Mouse (Mus musculus) midbrain, embryonic 16.5 days (tissue): ENCODE measurements at regions not wholly inside any gene's neighbourhood (a gene's known extent, or its start where the extent isn't known, plus 50 kb on each side); places are given as distances from the start of the nearest gene placed in this dataset.

Experiments used
- ATAC-seq: fragments of 200-750 bp; cut with Nextera tagmentation; 2 replicates; pipeline ENCODE4 v1.8.0; 2017; ENCODE audit warnings: moderate TSS enrichment
- H3K27ac ChIP-seq: fragments of 300-500 bp; sonication (generic); 2 replicates; pipeline ENCODE4 v1.5.1; 2014; ENCODE audit warnings: mild to moderate bottlenecking, low read length, mixed read lengths
- H3K27me3 ChIP-seq: fragments of 300-500 bp; sonication (generic); 2 replicates; pipeline ENCODE4 v1.6.1; 2014; ENCODE audit warnings: low read depth, low read length, mixed read lengths; ENCODE audit not compliant: control insufficient read depth, insufficient read depth
- H3K36me3 ChIP-seq: fragments of 300-500 bp; sonication (generic); 2 replicates; pipeline ENCODE4 v1.6.1; 2014; ENCODE audit warnings: mild to moderate bottlenecking, low read length, moderate library complexity, mixed read lengths; ENCODE audit not compliant: control insufficient read depth, insufficient read depth
- H3K4me1 ChIP-seq: fragments of 300-500 bp; sonication (generic); 2 replicates; pipeline ENCODE4 v1.6.1; 2014; ENCODE audit warnings: mild to moderate bottlenecking, low read length, mixed read lengths; ENCODE audit not compliant: control insufficient read depth, insufficient read depth
- H3K4me2 ChIP-seq: fragments of 300-500 bp; sonication (generic); 2 replicates; pipeline ENCODE4 v1.6.1; 2014; ENCODE audit warnings: mild to moderate bottlenecking, low read length, mixed read lengths
- H3K4me3 ChIP-seq: fragments of 300-500 bp; sonication (generic); 2 replicates; pipeline ENCODE4 v1.5.1; 2014; ENCODE audit warnings: low read depth, mild to moderate bottlenecking, low read length, moderate library complexity, mixed read lengths
- H3K9ac ChIP-seq: fragments of 300-500 bp; sonication (generic); 2 replicates; pipeline ENCODE4 v1.6.1; 2014; ENCODE audit warnings: low read depth, low read length, mixed read lengths
- H3K9me3 ChIP-seq: fragments of 300-500 bp; sonication (generic); replicated peaks from 2 replicates; pipeline ENCODE4 v1.6.1; 2014; ENCODE audit warnings: mild to moderate bottlenecking, low read length, mixed read lengths; ENCODE audit not compliant: control insufficient read depth, poor library complexity, severe bottlenecking
- WGBS: fragments of 180-500 bp; shearing (Covaris S2); extraction: QIAGEN DNeasy Blood & Tissue Kit; methylation state at CpG from one replicate; pipeline ENCODE4 v1.1.7; 2014; 5-methylcytosine and 5-hydroxymethylcytosine counted together

GRCm38 (mm10) chr2:133438018-133438417, 113.9 kb upstream of the Bmp2 start:
- 0 out of 2 replicates have a peak, but pooled peaks cover 2% of the 10 kb centered on the region for H3K4me1 ChIP-seq
- peak overlapping the region; percentile 45 for H3K4me2 ChIP-seq
- no peaks in the 10 kb centered on the region for H3K9me3 ChIP-seq
- no peak overlapping the region for H3K4me3 ChIP-seq
- no peaks in the 10 kb centered on the region for H3K36me3 ChIP-seq
- no peak overlapping the region for H3K27ac ChIP-seq
- 62% methylated on average over 4 of the region's 4 CpGs for WGBS
- ATAC-seq: no peak
- no peaks in the 10 kb centered on the region for H3K27me3 ChIP-seq
- no peak overlapping the region for H3K9ac ChIP-seq

- no peaks in the 10 kb centered on the region for H3K27me3 ChIP-seq
- ATAC-seq: no peak
- H3K9me3 ChIP-seq: no peaks in the 10 kb centered on the region
- no peaks in the 10 kb centered on the region for H3K4me1 ChIP-seq
- no peak overlapping the region for H3K27ac ChIP-seq
- H3K36me3 ChIP-seq: no peaks in the 10 kb centered on the region
- 88% methylated on average over 4 of the region's 4 CpGs for WGBS
- H3K9ac ChIP-seq: no peak overlapping the region
- no peak overlapping the region for H3K4me2 ChIP-seq
- H3K4me3 ChIP-seq: no peak overlapping the region
Observed at GRCm38 (mm10) chr2:133443024-133443423, 108.9 kb upstream of the Bmp2 start.

- no peaks in the 10 kb centered on the region for H3K9me3 ChIP-seq
- H3K36me3 ChIP-seq: no peaks in the 10 kb centered on the region
- ATAC-seq: no peak
- no peaks in the 10 kb centered on the region for H3K4me1 ChIP-seq
- no peak overlapping the region for H3K9ac ChIP-seq
- 87% methylated on average over 2 of the region's 2 CpGs for WGBS
- no peak overlapping the region for H3K4me2 ChIP-seq
- no peak overlapping the region for H3K27ac ChIP-seq
- no peaks in the 10 kb centered on the region for H3K27me3 ChIP-seq
- H3K4me3 ChIP-seq: no peak overlapping the region
Observed at GRCm38 (mm10) chr2:133443490-133443889, 108.5 kb upstream of the Bmp2 start.

GRCm38 (mm10) chr2:133452947-133453346, 99.0 kb upstream of the Bmp2 start:
- 93% methylated on average over 6 of the region's 6 CpGs for WGBS
- H3K27ac ChIP-seq: no peak overlapping the region

GRCm38 (mm10) chr2:133455484-133456170, 96.3 kb upstream of the Bmp2 start:
- Histone ChIP-seq H3K9me3 (no peaks in the 10 kb centered on the region), H3K27ac (no peak overlapping the region), H3K4me1 (no peaks in the 10 kb centered on the region), H3K4me2 (no peak overlapping the region), H3K36me3 (no peaks in the 10 kb centered on the region), H3K27me3 (no peaks in the 10 kb centered on the region), H3K9ac (no peak overlapping the region), H3K4me3 (no peak overlapping the region)
- 80% methylated on average over 7 of the region's 7 CpGs for WGBS
- ATAC-seq: no peak

More at GRCm38 (mm10) chr2:133452947-133453346, 99.0 kb upstream of the Bmp2 start:
- ATAC-seq: no peak
- no peak overlapping the region for H3K4me2 ChIP-seq
- H3K36me3 ChIP-seq: no peaks in the 10 kb centered on the region
- H3K27me3 ChIP-seq: no peaks in the 10 kb centered on the region
- no peaks in the 10 kb centered on the region for H3K9me3 ChIP-seq
- H3K9ac ChIP-seq: no peak overlapping the region
- H3K4me1 ChIP-seq: no peaks in the 10 kb centered on the region
- no peak overlapping the region for H3K4me3 ChIP-seq

- H3K9me3 ChIP-seq: no peaks in the 10 kb centered on the region
- WGBS: 95% methylated on average over 2 of the region's 2 CpGs
- no peaks in the 10 kb centered on the region for H3K27me3 ChIP-seq
- no peak overlapping the region for H3K4me2 ChIP-seq
- no peaks in the 10 kb centered on the region for H3K36me3 ChIP-seq
- H3K9ac ChIP-seq: no peak overlapping the region
- no peak for ATAC-seq
- H3K4me3 ChIP-seq: no peak overlapping the region
- H3K27ac ChIP-seq: no peak overlapping the region
- no peaks in the 10 kb centered on the region for H3K4me1 ChIP-seq
Observed at GRCm38 (mm10) chr2:133456785-133457184, 95.2 kb upstream of the Bmp2 start.

GRCm38 (mm10) chr2:133458735-133459134, 93.2 kb upstream of the Bmp2 start:
- no peaks in the 10 kb centered on the region for H3K4me1 ChIP-seq
- no peak overlapping the region for H3K4me3 ChIP-seq
- ATAC-seq: no peak
- no peaks in the 10 kb centered on the region for H3K36me3 ChIP-seq
- H3K27ac ChIP-seq: no peak overlapping the region
- H3K4me2 ChIP-seq: no peak overlapping the region
- no peak overlapping the region for H3K9ac ChIP-seq
- 63% methylated on average over 2 of the region's 2 CpGs for WGBS
- H3K27me3 ChIP-seq: no peaks in the 10 kb centered on the region
- 0 out of 2 replicates have a peak, but pooled peaks cover 2% of the 10 kb centered on the region for H3K9me3 ChIP-seq

GRCm38 (mm10) chr2:133460814-133461213, 91.1 kb upstream of the Bmp2 start:
- 70% methylated on average over 7 of the region's 7 CpGs for WGBS
- H3K36me3 ChIP-seq: no peaks in the 10 kb centered on the region
- no peak for ATAC-seq

GRCm38 (mm10) chr2:133462378-133462777, 89.6 kb upstream of the Bmp2 start:
- H3K27me3 ChIP-seq: no peaks in the 10 kb centered on the region
- 0 out of 2 replicates have a peak, but pooled peaks cover 4% of the 10 kb centered on the region for H3K9me3 ChIP-seq
- H3K4me1 ChIP-seq: no peaks in the 10 kb centered on the region
- no peak overlapping the region for H3K4me3 ChIP-seq
- H3K27ac ChIP-seq: no peak overlapping the region
- ATAC-seq: no peak
- H3K4me2 ChIP-seq: no peak overlapping the region
- no peaks in the 10 kb centered on the region for H3K36me3 ChIP-seq
- 90% methylated on average over 2 of the region's 2 CpGs for WGBS
- no peak overlapping the region for H3K9ac ChIP-seq

More at GRCm38 (mm10) chr2:133460814-133461213, 91.1 kb upstream of the Bmp2 start:
- Histone ChIP-seq H3K27me3 (no peaks in the 10 kb centered on the region), H3K4me1 (no peaks in the 10 kb centered on the region), H3K27ac (no peak overlapping the region), H3K4me2 (no peak overlapping the region), H3K4me3 (no peak overlapping the region), H3K9ac (no peak overlapping the region), H3K9me3 (0 out of 2 replicates have a peak, but pooled peaks cover 4% of the 10 kb centered on the region)
